Mouse (Mus musculus): ENCODE results near the gene Chchd10. TPM values are rescaled to one million over a fixed set of nuclear protein-coding genes. Genes with fewer than 3 reads are reported as not detected.

Chchd10 gene
- polyA plus RNA-seq, 1 experiment from 2014 or later = 682 TPM

DNA sequence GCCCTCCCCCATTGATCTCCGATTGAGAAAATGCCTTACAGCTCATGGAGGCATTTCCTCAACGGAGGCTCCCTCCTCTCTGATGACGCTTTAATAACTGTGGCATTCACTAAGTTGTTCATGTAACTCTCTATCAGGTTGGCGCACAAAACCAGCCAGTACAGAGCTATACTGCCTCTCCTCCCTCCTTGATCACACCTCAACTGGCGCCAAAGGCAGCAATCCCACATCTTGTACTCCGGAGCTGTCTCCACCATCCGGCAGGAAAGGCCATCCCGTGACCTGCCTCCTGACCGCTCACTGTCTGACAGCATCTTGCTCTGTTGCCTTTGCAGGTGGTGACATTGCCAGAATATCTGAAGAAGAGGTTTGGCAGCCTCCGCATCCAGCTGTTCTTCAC is 40.9 kb downstream of the Chchd10 start:
- H3K4me3 ChIP-seq (ENCODE audit: control insufficient read depth in 1 of 2, insufficient read depth in 1 of 2, low read depth in 1 of 2, low read length in 2 of 2) = no peak overlapping the region
- H3K9ac ChIP-seq (ENCODE audit: low read length) = no peak overlapping the region
- H3K4me1 ChIP-seq (ENCODE audit: control insufficient read depth in 2 of 2, insufficient read depth in 2 of 2, low read length in 2 of 2) = no peaks in the 10 kb centered on the region
- H3K27me3 ChIP-seq (ENCODE audit: control insufficient read depth, insufficient read depth, low read length) = no peaks in the 10 kb centered on the region
- no peaks in the 10 kb centered on the region for H3K9me3 ChIP-seq (ENCODE audit: control insufficient read depth, low read length)
- 85% methylated on average over 10 of the region's 10 CpGs for WGBS
- ATAC-seq (ENCODE audit: insufficient number of reproducible peaks, insufficient read depth, low FRiP score, low read depth) = no peak
- H3K27ac ChIP-seq (replicated peaks in 1 of 2; ENCODE audit: control insufficient read depth in 1 of 2, insufficient read depth in 1 of 2, low read depth in 2 of 2, low read length in 2 of 2) = no peak overlapping the region
- H3K36me3 ChIP-seq (ENCODE audit: control insufficient read depth, insufficient read depth, low read length) = no peaks in the 10 kb centered on the region
- no peak overlapping the region for H3K4me2 ChIP-seq (ENCODE audit: low read length)

DNA sequence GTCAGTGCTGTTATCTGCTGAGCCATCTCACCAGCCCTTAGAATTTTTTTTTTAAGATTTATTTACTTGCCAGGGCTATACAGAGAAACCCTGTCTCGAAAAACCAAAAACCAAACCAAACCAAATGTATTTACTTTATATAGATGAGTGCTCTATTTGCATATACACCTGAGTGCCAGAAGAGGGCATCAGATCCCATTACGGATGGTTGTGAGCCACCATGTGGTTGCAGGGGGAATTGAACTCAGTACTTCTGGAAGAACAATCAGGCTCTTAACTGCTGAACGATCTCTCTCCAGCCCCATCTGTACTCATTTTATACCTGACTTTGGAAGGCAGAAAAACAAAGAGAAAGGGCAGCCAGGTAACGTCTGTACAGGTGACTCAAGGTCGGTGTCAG is 42.3 kb downstream of the Chchd10 start:
- H3K4me1 ChIP-seq (ENCODE audit: control insufficient read depth in 2 of 2, insufficient read depth in 2 of 2, low read length in 2 of 2) = no peaks in the 10 kb centered on the region
- no peaks in the 10 kb centered on the region for H3K27me3 ChIP-seq (ENCODE audit: control insufficient read depth, insufficient read depth, low read length)
- H3K27ac ChIP-seq (replicated peaks in 1 of 2; ENCODE audit: control insufficient read depth in 1 of 2, insufficient read depth in 1 of 2, low read depth in 2 of 2, low read length in 2 of 2) = no peak overlapping the region
- H3K4me2 ChIP-seq (ENCODE audit: low read length) = no peak overlapping the region
- H3K4me3 ChIP-seq (ENCODE audit: control insufficient read depth in 1 of 2, insufficient read depth in 1 of 2, low read depth in 1 of 2, low read length in 2 of 2) = no peak overlapping the region
- H3K9ac ChIP-seq (ENCODE audit: low read length) = no peak overlapping the region
- no peaks in the 10 kb centered on the region for H3K9me3 ChIP-seq (ENCODE audit: control insufficient read depth, low read length)
- ATAC-seq (ENCODE audit: insufficient number of reproducible peaks, insufficient read depth, low FRiP score, low read depth) = no peak
- 74% methylated on average over 5 of the region's 5 CpGs for WGBS
- no peaks in the 10 kb centered on the region for H3K36me3 ChIP-seq (ENCODE audit: control insufficient read depth, insufficient read depth, low read length)

DNA sequence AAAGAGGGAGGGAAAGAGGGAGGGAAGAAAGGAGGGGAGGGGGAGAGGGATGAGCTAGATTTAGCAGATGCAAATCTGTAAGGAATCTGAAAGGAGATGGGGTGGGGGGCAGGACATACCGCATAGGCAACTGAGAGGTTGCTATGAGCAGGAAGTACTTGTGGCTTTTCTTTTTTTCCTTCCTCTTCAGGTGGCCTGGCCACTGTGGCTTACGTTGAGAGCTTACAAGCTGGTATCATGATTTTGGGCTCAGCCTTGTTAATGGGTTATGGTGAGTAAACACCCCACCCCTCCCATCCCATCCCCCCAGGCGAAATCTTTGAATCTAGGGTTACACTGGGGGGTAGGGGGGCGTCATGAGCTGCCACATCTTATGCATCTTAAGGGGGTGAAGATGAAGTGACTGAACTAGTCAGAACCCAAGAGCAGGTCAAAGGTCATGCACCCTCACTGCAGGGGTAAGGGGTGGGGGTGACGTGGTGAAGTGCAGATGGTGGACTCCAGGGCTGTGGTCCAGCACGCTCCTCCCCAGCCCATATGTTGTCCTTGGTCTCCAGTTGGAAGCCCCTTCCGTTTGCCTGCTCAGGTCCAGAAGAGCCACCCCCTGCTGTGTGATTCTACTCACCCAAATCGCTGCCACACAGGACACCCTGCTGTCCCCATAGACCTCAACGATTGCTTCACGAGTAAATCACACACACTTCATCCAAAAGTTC is 45.3 kb downstream of the Chchd10 start:
- 40% methylated on average over 10 of the region's 10 CpGs for WGBS
- Histone ChIP-seq H3K27me3 (ENCODE audit: control insufficient read depth, insufficient read depth, low read length) (no peaks in the 10 kb centered on the region), H3K27ac (replicated peaks in 1 of 2; ENCODE audit: control insufficient read depth in 1 of 2, insufficient read depth in 1 of 2, low read depth in 2 of 2, low read length in 2 of 2) (no peak overlapping the region), H3K36me3 (ENCODE audit: control insufficient read depth, insufficient read depth, low read length) (no peaks in the 10 kb centered on the region), H3K9me3 (ENCODE audit: control insufficient read depth, low read length) (no peaks in the 10 kb centered on the region), H3K4me1 (ENCODE audit: control insufficient read depth in 2 of 2, insufficient read depth in 2 of 2, low read length in 2 of 2) (no peaks in the 10 kb centered on the region), H3K4me3 (ENCODE audit: control insufficient read depth in 1 of 2, insufficient read depth in 1 of 2, low read depth in 1 of 2, low read length in 2 of 2) (no peak overlapping the region), H3K9ac (ENCODE audit: low read length) (no peak overlapping the region), H3K4me2 (ENCODE audit: low read length) (no peak overlapping the region)
- no peak for ATAC-seq (ENCODE audit: insufficient number of reproducible peaks, insufficient read depth, low FRiP score, low read depth)

DNA sequence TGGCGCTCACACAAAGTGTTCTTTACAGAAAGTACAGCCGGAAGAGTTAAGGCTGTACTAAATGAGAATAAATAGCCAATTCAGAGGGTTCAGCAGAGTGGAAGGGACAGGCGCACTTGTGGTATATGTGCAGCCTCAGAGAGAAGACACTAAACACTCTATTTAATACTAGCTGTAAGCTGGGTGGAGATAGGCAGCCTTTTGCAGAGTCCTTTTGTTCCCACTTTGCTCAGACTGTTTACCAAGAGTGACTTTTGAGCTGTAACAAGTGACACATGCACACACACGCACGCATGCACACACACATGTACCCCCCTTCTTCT is 45.9 kb downstream of the Chchd10 start:
- H3K4me3 ChIP-seq (ENCODE audit: control insufficient read depth in 1 of 2, insufficient read depth in 1 of 2, low read depth in 1 of 2, low read length in 2 of 2) = no peak overlapping the region
- H3K9me3 ChIP-seq (ENCODE audit: control insufficient read depth, low read length) = no peaks in the 10 kb centered on the region
- no peaks in the 10 kb centered on the region for H3K36me3 ChIP-seq (ENCODE audit: control insufficient read depth, insufficient read depth, low read length)
- no peak overlapping the region for H3K27ac ChIP-seq (replicated peaks in 1 of 2; ENCODE audit: control insufficient read depth in 1 of 2, insufficient read depth in 1 of 2, low read depth in 2 of 2, low read length in 2 of 2)
- no peak overlapping the region for H3K4me2 ChIP-seq (ENCODE audit: low read length)
- no peak for ATAC-seq (ENCODE audit: insufficient number of reproducible peaks, insufficient read depth, low FRiP score, low read depth)
- WGBS = 78% methylated on average over 5 of the region's 5 CpGs
- H3K4me1 ChIP-seq (ENCODE audit: control insufficient read depth in 2 of 2, insufficient read depth in 2 of 2, low read length in 2 of 2) = no peaks in the 10 kb centered on the region
- H3K27me3 ChIP-seq (ENCODE audit: control insufficient read depth, insufficient read depth, low read length) = no peaks in the 10 kb centered on the region
- H3K9ac ChIP-seq (ENCODE audit: low read length) = no peak overlapping the region

DNA sequence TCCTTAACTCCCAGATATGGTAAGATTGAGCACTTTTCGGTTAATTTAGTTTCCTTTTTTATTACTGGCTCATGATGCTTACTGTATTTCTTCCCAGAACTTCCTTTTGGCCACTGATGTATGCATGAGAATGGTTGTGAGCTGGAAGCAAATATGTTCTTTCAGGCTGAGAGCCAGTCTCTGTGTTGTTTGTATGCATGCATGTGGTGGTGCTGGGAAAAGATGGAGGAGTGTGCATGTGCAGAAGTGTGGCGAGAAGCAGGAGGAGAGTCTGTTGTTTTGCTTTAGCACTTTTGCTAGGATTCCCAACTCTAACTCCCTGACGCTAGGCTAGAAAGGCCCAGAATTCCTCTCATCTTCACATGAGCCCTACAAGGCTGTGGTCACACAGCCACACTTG is 46.5 kb downstream of the Chchd10 start:
- Histone ChIP-seq H3K4me2 (ENCODE audit: low read length) (no peak overlapping the region), H3K9me3 (ENCODE audit: control insufficient read depth, low read length) (no peaks in the 10 kb centered on the region), H3K27ac (replicated peaks in 1 of 2; ENCODE audit: control insufficient read depth in 1 of 2, insufficient read depth in 1 of 2, low read depth in 2 of 2, low read length in 2 of 2) (no peak overlapping the region), H3K4me3 (ENCODE audit: control insufficient read depth in 1 of 2, insufficient read depth in 1 of 2, low read depth in 1 of 2, low read length in 2 of 2) (no peak overlapping the region), H3K9ac (ENCODE audit: low read length) (no peak overlapping the region), H3K4me1 (ENCODE audit: control insufficient read depth in 2 of 2, insufficient read depth in 2 of 2, low read length in 2 of 2) (no peaks in the 10 kb centered on the region), H3K36me3 (ENCODE audit: control insufficient read depth, insufficient read depth, low read length) (no peaks in the 10 kb centered on the region), H3K27me3 (ENCODE audit: control insufficient read depth, insufficient read depth, low read length) (no peaks in the 10 kb centered on the region)
- no peak for ATAC-seq (ENCODE audit: insufficient number of reproducible peaks, insufficient read depth, low FRiP score, low read depth)
- whole genome bisulfite sequencing = 86% methylated on average over 3 of the region's 3 CpGs

Other genes starting within 250 kb of the Chchd10 start
- gene Cabin1, start 168.8 kb upstream of the Chchd10 start, polyA plus RNA-seq (2014; fragmentation: Nextera tagmentation; extraction: Ambion mirVana) = 27.0 and 30.8 TPM in 2 replicates
- gene Ddt, start 159.7 kb upstream of the Chchd10 start, polyA plus RNA-seq (2014; fragmentation: Nextera tagmentation; extraction: Ambion mirVana) = 35.9 and 37.5 TPM in 2 replicates
- not detected in 2 replicates for gene Gm20441, start 152.2 kb upstream of the Chchd10 start, polyA plus RNA-seq (2014; fragmentation: Nextera tagmentation; extraction: Ambion mirVana)
- 3.2 and 5.0 TPM in 2 replicates for gene Gstt3, start 151.7 kb upstream of the Chchd10 start, polyA plus RNA-seq (2014; fragmentation: Nextera tagmentation; extraction: Ambion mirVana)
- gene Gstt1, start 134.5 kb upstream of the Chchd10 start, polyA plus RNA-seq (2014; fragmentation: Nextera tagmentation; extraction: Ambion mirVana) = 8.6 and 13.5 TPM in 2 replicates
- not detected in 2 replicates for gene Gstt4, start 110.6 kb upstream of the Chchd10 start, polyA plus RNA-seq (2014; fragmentation: Nextera tagmentation; extraction: Ambion mirVana)
- 12.6 and 13.5 TPM in 2 replicates for gene Gstt2, start 95.7 kb upstream of the Chchd10 start, polyA plus RNA-seq (2014; fragmentation: Nextera tagmentation; extraction: Ambion mirVana)
- gene Mif, start 72.9 kb upstream of the Chchd10 start, polyA plus RNA-seq (2014; fragmentation: Nextera tagmentation; extraction: Ambion mirVana) = 2,486 and 2,703 TPM in 2 replicates
- 1.1 and 1.7 TPM in 2 replicates for gene Derl3, start 39.7 kb upstream of the Chchd10 start, polyA plus RNA-seq (2014; fragmentation: Nextera tagmentation; extraction: Ambion mirVana)
- 99.1 and 103 TPM in 2 replicates for gene Smarcb1, start 11.5 kb upstream of the Chchd10 start, polyA plus RNA-seq (2014; fragmentation: Nextera tagmentation; extraction: Ambion mirVana)
- gene Mmp11, start 3.4 kb downstream of the Chchd10 start, polyA plus RNA-seq (2014; fragmentation: Nextera tagmentation; extraction: Ambion mirVana) = 23.4 and 25.1 TPM in 2 replicates
- gene Gm867, start 7.5 kb downstream of the Chchd10 start, polyA plus RNA-seq (2014; fragmentation: Nextera tagmentation; extraction: Ambion mirVana) = 0.28 and 0.57 TPM in 2 replicates
- gene Vpreb3, start 9.9 kb downstream of the Chchd10 start, polyA plus RNA-seq (2014; fragmentation: Nextera tagmentation; extraction: Ambion mirVana) = 0.46 and 0.58 TPM in 2 replicates
- gene Gm5134, start 21.4 kb downstream of the Chchd10 start, polyA plus RNA-seq (2014; fragmentation: Nextera tagmentation; extraction: Ambion mirVana) = not detected in 2 replicates
- 13.6 and 14.7 TPM in 2 replicates for gene Zfp280b, start 99.5 kb downstream of the Chchd10 start, polyA plus RNA-seq (2014; fragmentation: Nextera tagmentation; extraction: Ambion mirVana)
- gene Slc5a4b, start 177.8 kb downstream of the Chchd10 start, polyA plus RNA-seq (2014; fragmentation: Nextera tagmentation; extraction: Ambion mirVana) = not detected in 2 replicates
- not detected in 2 replicates for gene Slc5a4a, start 214.3 kb downstream of the Chchd10 start, polyA plus RNA-seq (2014; fragmentation: Nextera tagmentation; extraction: Ambion mirVana)

Measured in heart, embryonic 14.5 days (tissue).